Mouse (Mus musculus): ENCODE measurements around the gene Mettl16. TPM values are rescaled to one million over a fixed set of nuclear protein-coding genes. Genes with fewer than 3 reads are reported as not detected.
A peak's percentile ranks its signal among the peaks of the same experiment; 100 is the strongest.

Gene Mettl16
- polyA plus RNA-seq, 1 experiment from 2014 or later: 41.1 TPM

Small RNAs within 50 kb of the gene (microRNA-seq; reads per million reads assigned to microRNA genes)
- 1.6 reads per million, percentile 6 among the genes with 10 or more reads in this experiment for gene Mir6926

Other genes with a start within 250 kb of the Mettl16 start
- gene Rap1gap2, start 159.9 kb upstream of the Mettl16 start, polyA plus RNA-seq (2014; fragmentation: Nextera tagmentation; extraction: Ambion mirVana): 9.2 and 10.6 TPM in 2 replicates
- 3.8 and 4.2 TPM in 2 replicates for gene Ccdc92b, start 151.2 kb upstream of the Mettl16 start, polyA plus RNA-seq (2014; fragmentation: Nextera tagmentation; extraction: Ambion mirVana)
- gene Cluh, start 121.3 kb upstream of the Mettl16 start, polyA plus RNA-seq (2014; fragmentation: Nextera tagmentation; extraction: Ambion mirVana): 13.7 and 14.4 TPM in 2 replicates
- gene Pafah1b1, start 46.2 kb upstream of the Mettl16 start, polyA plus RNA-seq (2014; fragmentation: Nextera tagmentation; extraction: Ambion mirVana): 105 and 120 TPM in 2 replicates
- 9.8 and 10.3 TPM in 2 replicates for gene Mnt, start 60.1 kb downstream of the Mettl16 start, polyA plus RNA-seq (2014; fragmentation: Nextera tagmentation; extraction: Ambion mirVana)
- 24.3 and 25.7 TPM in 2 replicates for gene Sgsm2, start 126.2 kb downstream of the Mettl16 start, polyA plus RNA-seq (2014; fragmentation: Nextera tagmentation; extraction: Ambion mirVana)
- gene Tsr1, start 127.2 kb downstream of the Mettl16 start, polyA plus RNA-seq (2014; fragmentation: Nextera tagmentation; extraction: Ambion mirVana): 25.6 and 31.0 TPM in 2 replicates
- 14.0 and 15.9 TPM in 2 replicates for gene Smg6, start 155.0 kb downstream of the Mettl16 start, polyA plus RNA-seq (2014; fragmentation: Nextera tagmentation; extraction: Ambion mirVana)
- gene Srr, start 155.1 kb downstream of the Mettl16 start, polyA plus RNA-seq (2014; fragmentation: Nextera tagmentation; extraction: Ambion mirVana): 34.4 and 49.9 TPM in 2 replicates